Mouse (Mus musculus): Measurements from ENCODE around the gene Zfp449. TPM values are rescaled to one million over a fixed set of nuclear protein-coding genes. Genes with fewer than 3 reads are reported as not detected.

The Zfp449 gene
- polyA plus RNA-seq, 1 experiment from 2014 or later: 5.6 TPM

GRCm38 (mm10) chrX:56404646-56405045, 58.4 kb downstream of the Zfp449 start:
- no peaks in the 10 kb centered on the region for H3K9me3 ChIP-seq
- H3K27me3 ChIP-seq: no peaks in the 10 kb centered on the region
- H3K4me1 ChIP-seq: no peaks in the 10 kb centered on the region
- no peak overlapping the region for H3K4me3 ChIP-seq
- no peak overlapping the region for H3K4me2 ChIP-seq (replicated peaks)
- no peaks in the 10 kb centered on the region for H3K36me3 ChIP-seq
- H3K9ac ChIP-seq (replicated peaks): no peak overlapping the region
- 20% methylated on average over 2 of the region's 2 CpGs for WGBS
- ATAC-seq (ENCODE audit: low FRiP score, low read depth): no peak
- H3K27ac ChIP-seq (replicated peaks): no peak overlapping the region

DNA sequence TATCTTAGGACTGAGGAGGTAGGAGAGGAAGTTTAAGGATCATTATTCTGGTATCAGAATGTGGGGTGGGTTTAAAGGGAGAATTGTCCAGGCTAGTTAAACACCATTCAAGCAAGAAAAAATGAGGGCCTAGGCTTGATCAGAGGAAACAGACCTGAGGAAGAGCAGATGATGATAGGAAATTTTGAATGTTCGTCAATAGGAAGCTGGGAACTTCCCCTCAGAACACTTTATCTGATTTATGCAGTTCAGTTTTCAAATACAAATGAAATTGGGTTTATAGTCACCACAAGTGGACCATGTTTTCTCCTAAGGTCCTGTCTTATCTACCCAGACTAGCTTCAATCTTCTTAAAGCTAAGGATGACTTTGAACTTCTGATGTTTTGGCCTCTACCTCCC, 59.3 kb downstream of the Zfp449 start:
- WGBS: 74% methylated on average over 1 of the region's 1 CpGs
- ATAC-seq (ENCODE audit: low FRiP score, low read depth): no peak
- H3K9ac ChIP-seq (replicated peaks): no peak overlapping the region

GRCm38 (mm10) chrX:56406128-56406527, 59.9 kb downstream of the Zfp449 start:
- WGBS: 61% methylated on average over 5 of the region's 5 CpGs
- H3K9me3 ChIP-seq: no peaks in the 10 kb centered on the region
- no peak overlapping the region for H3K4me2 ChIP-seq (replicated peaks)
- no peaks in the 10 kb centered on the region for H3K36me3 ChIP-seq
- H3K27me3 ChIP-seq: no peaks in the 10 kb centered on the region
- no peak overlapping the region for H3K4me3 ChIP-seq
- no peak for ATAC-seq (ENCODE audit: low FRiP score, low read depth)
- H3K27ac ChIP-seq (replicated peaks): no peak overlapping the region
- H3K9ac ChIP-seq (replicated peaks): no peak overlapping the region
- no peaks in the 10 kb centered on the region for H3K4me1 ChIP-seq

More for the DNA sequence above, 59.3 kb downstream of the Zfp449 start:
- Histone ChIP-seq H3K4me1 (no peaks in the 10 kb centered on the region), H3K9me3 (no peaks in the 10 kb centered on the region), H3K27ac (replicated peaks) (no peak overlapping the region), H3K4me2 (replicated peaks) (no peak overlapping the region), H3K36me3 (no peaks in the 10 kb centered on the region), H3K4me3 (no peak overlapping the region), H3K27me3 (no peaks in the 10 kb centered on the region)

Other genes with a start within 250 kb of the Zfp449 start
- 0.54 and 1.7 TPM in 2 replicates for gene 3830403N18Rik, start 209.8 kb upstream of the Zfp449 start, polyA plus RNA-seq (2016; fragmentation: Nextera tagmentation; extraction: Ambion mirVana)
- gene Gm773, start 133.5 kb upstream of the Zfp449 start, polyA plus RNA-seq (2016; fragmentation: Nextera tagmentation; extraction: Ambion mirVana): not detected in 2 replicates
- 5.1 and 5.6 TPM in 2 replicates for gene Smim10l2a, start 28.2 kb downstream of the Zfp449 start, polyA plus RNA-seq (2016; fragmentation: Nextera tagmentation; extraction: Ambion mirVana)
- gene Gm2174, start 101.6 kb downstream of the Zfp449 start, polyA plus RNA-seq (2016; fragmentation: Nextera tagmentation; extraction: Ambion mirVana): 0.85 TPM in 1 of 2 replicates, not detected in the other
- 28.3 and 28.6 TPM in 2 replicates for gene Ints6l, start 108.5 kb downstream of the Zfp449 start, polyA plus RNA-seq (2016; fragmentation: Nextera tagmentation; extraction: Ambion mirVana)
- gene Gm10477, start 178.3 kb downstream of the Zfp449 start, polyA plus RNA-seq (2016; fragmentation: Nextera tagmentation; extraction: Ambion mirVana): not detected in 2 replicates
- gene Gm648, start 203.2 kb downstream of the Zfp449 start, polyA plus RNA-seq (2016; fragmentation: Nextera tagmentation; extraction: Ambion mirVana): 0.18 TPM in 1 of 2 replicates, not detected in the other